Mouse (Mus musculus) splenic B cell, adult 2 months (primary cell): ENCODE data around the gene Fryl.

Experiments used
- DNase-seq: peaks from one replicate; pipeline ENCODE4 v3.0.0-alpha.2; 2011; ENCODE audit warnings: low read depth, low spot score
- H3K27me3 ChIP-seq: 2 replicates; pipeline ENCODE4 v1.6.1; 2012; ENCODE audit warnings: mild to moderate bottlenecking, low read length, moderate library complexity, mixed read lengths; ENCODE audit not compliant: control insufficient read depth, poor library complexity, insufficient read depth, severe bottlenecking
- H3K36me3 ChIP-seq: 2 replicates; pipeline ENCODE4 v1.6.1; 2012; ENCODE audit warnings: mild to moderate bottlenecking, low read length, moderate library complexity, mixed read lengths; ENCODE audit not compliant: control insufficient read depth, poor library complexity, insufficient read depth, severe bottlenecking

The Fryl gene

DNA sequence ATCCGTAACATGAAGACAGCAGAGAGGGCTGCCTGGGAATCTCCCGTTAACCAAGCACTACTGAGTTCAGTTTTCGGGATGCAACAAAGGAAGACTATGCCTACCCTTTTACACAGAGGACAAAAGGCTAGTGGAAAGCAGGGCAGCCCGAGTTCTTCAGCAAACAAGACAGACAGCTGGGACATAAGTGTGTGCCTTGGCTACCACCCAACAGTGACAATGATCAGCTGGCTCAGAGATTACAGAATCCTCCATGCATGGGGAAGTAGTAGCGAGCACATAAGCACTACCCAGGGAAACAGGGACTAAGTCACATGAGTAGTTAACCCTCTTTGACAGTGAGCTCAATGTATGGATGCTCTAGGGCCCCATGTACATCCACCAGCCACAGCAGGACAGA lies 126.5 kb downstream of the Fryl start:
- no peak for DNase-seq
- Histone ChIP-seq H3K36me3 (peaks cover 6% of the 10 kb centered on the region; the same call in 1 of the 2 replicates), H3K27me3 (no peaks in the 10 kb centered on the region)

GRCm38 (mm10) chr5:73119969-73120725 lies 136.3 kb downstream of the Fryl start:
- Histone ChIP-seq H3K36me3 (peaks cover 12% of the 10 kb centered on the region), H3K27me3 (no peaks in the 10 kb centered on the region)
- DNase-seq = no peak

DNA sequence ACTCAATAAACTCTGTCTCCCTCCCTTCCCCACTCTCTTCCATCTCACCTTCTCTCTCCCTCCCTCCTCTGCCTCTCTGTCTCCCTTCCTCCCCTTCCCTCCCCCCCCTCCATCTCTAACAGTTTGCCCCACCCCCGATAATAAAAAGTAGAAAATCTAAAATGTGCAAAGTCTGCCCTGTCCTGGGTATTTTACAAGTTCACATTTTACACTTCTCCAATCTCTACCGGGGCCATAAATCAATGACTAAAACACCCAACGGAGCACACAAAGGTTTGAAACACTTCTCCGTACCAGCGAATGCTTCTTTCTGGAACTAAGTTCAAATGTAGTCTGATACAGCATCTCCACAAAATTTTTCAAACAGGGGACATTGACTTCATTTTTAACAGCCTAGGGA lies 136.9 kb downstream of the Fryl start:
- no peak for DNase-seq
- no peaks in the 10 kb centered on the region for H3K27me3 ChIP-seq
- H3K36me3 ChIP-seq = peaks cover 12% of the 10 kb centered on the region

- Histone ChIP-seq H3K36me3 (peaks cover 12% of the 10 kb centered on the region; the same call in 1 of the 2 replicates), H3K27me3 (no peaks in the 10 kb centered on the region)
- no peak for DNase-seq
These were observed 137.6 kb downstream of the Fryl start for GRCm38 (mm10) chr5:73118786-73119185.

DNA sequence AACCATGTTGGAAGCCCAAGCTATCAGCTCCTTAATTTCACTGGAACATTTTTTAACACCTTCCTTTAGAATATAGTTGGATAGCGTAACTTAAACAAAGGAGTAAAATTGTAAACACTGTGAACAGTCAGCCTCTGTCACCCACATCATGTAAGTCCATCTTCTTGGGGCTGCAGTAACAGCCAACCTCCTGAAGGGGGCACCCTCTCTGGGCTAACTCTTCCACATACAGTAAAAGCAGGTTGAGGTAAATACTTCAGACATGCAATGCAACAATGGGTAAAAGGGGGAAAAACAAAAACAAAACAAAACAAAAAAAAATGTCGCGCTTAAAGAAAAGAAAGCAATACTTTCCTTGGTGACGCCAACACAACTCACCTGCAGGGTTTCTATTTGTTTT lies 141.5 kb downstream of the Fryl start:
- Histone ChIP-seq H3K27me3 (no peaks in the 10 kb centered on the region), H3K36me3 (peaks cover 6% of the 10 kb centered on the region; the same call in 1 of the 2 replicates)
- DNase-seq = peak; percentile 68

GRCm38 (mm10) chr5:73112331-73112730 lies 144.1 kb downstream of the Fryl start:
- no peaks in the 10 kb centered on the region for H3K27me3 ChIP-seq
- H3K36me3 ChIP-seq = peaks cover 5% of the 10 kb centered on the region
- no peak for DNase-seq

DNA sequence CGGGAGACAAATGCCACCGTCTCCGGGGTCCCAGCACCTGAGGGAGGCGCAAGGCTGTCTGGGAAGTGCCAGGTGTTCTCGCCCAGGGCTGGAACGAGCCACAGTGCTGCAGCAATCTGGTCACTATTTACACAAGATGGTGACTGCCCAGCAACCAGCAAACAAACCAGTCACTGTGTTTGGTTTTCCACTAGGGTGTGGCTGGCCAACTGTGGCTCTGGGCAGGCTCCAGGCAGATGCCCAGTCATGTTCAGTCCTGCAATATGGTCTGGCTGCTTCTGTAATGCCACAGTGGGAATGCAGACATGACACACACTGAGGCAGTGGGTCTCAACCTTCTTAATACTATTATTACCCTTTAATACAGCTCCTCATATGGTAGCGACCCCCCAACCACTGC lies 152.8 kb downstream of the Fryl start:
- peaks cover 11% of the 10 kb centered on the region for H3K36me3 ChIP-seq
- no peak for DNase-seq
- no peaks in the 10 kb centered on the region for H3K27me3 ChIP-seq

DNA sequence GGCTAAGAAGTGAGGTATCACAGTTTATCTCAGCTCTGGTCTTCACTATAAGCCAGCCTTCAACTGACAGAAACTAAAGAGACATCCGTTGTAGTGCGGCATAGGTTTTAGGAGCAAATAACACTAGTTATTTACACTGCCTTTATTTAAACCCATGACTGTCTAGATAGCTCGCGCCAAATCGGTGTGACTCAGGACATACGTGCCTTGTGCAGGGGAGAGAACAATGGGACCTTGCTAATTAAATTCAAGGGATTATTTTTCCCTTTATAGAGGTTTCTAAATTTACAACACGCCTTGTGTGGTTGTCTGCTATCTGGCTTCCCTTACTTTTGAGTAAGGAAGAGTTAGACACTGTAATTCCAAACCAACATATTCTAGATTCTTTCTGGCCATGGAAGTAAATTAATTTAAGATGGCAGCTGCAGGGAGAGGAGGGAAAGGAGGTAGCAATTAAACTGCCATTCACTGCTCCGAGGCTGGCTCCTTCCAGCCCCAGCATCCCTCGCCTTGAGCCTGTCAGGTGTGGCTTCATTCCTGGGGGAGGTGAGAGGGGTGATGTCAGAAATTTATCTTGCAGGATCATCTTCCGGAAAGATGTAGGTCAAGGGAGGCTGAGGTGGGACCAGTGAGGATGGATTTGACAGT lies 154.0 kb downstream of the Fryl start:
- no peak for DNase-seq
- peaks cover 14% of the 10 kb centered on the region; the same call in 1 of the 2 replicates for H3K36me3 ChIP-seq
- H3K27me3 ChIP-seq = no peaks in the 10 kb centered on the region

- H3K36me3 ChIP-seq = peaks cover 21% of the 10 kb centered on the region
- no peaks in the 10 kb centered on the region for H3K27me3 ChIP-seq
- no peak for DNase-seq
These were observed 164.2 kb downstream of the Fryl start for GRCm38 (mm10) chr5:73092236-73092635.

DNA sequence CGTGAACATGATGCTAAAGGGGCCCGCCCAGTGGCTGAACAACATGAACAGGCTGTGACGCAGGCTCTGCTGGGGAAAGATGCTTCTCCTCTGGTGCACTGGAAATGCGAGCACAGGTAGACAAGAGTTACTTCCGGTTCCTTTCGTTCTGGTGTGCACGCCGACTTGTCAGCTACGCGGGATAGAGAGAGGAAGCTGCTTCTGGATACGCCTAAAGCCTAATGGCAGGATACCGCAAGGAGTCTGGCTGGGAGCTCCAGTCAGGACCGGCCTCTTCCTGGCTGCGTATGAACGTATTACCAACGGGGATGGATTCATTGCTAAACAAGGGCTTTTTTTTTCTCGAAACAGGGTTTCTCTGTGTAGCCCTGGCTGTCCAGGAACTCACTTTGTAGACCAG lies 167.3 kb downstream of the Fryl start:
- H3K36me3 ChIP-seq = peaks cover 20% of the 10 kb centered on the region
- DNase-seq = no peak
- no peaks in the 10 kb centered on the region for H3K27me3 ChIP-seq

GRCm38 (mm10) chr5:73081496-73081895 lies 174.9 kb downstream of the Fryl start:
- Histone ChIP-seq H3K27me3 (no peaks in the 10 kb centered on the region), H3K36me3 (peaks cover 12% of the 10 kb centered on the region)
- no peak for DNase-seq

GRCm38 (mm10) chr5:73079801-73080200 lies 176.6 kb downstream of the Fryl start:
- no peak for DNase-seq
- Histone ChIP-seq H3K27me3 (no peaks in the 10 kb centered on the region), H3K36me3 (peaks cover 15% of the 10 kb centered on the region)

- Histone ChIP-seq H3K27me3 (no peaks in the 10 kb centered on the region), H3K36me3 (peaks cover 19% of the 10 kb centered on the region; the same call in 1 of the 2 replicates)
- DNase-seq = peak; percentile 75
These were observed 185.1 kb downstream of the Fryl start for GRCm38 (mm10) chr5:73071319-73071718.

GRCm38 (mm10) chr5:73066946-73067345 lies 189.5 kb downstream of the Fryl start:
- Histone ChIP-seq H3K36me3 (peaks cover 15% of the 10 kb centered on the region), H3K27me3 (no peaks in the 10 kb centered on the region)
- DNase-seq = no peak

- DNase-seq = no peak
- H3K36me3 ChIP-seq = peaks cover 15% of the 10 kb centered on the region
- H3K27me3 ChIP-seq = no peaks in the 10 kb centered on the region
These were observed 192.4 kb downstream of the Fryl start for GRCm38 (mm10) chr5:73063768-73064669.
